ENCODE assay signal across 10 mouse cellular contexts in the genomic region with DNA sequence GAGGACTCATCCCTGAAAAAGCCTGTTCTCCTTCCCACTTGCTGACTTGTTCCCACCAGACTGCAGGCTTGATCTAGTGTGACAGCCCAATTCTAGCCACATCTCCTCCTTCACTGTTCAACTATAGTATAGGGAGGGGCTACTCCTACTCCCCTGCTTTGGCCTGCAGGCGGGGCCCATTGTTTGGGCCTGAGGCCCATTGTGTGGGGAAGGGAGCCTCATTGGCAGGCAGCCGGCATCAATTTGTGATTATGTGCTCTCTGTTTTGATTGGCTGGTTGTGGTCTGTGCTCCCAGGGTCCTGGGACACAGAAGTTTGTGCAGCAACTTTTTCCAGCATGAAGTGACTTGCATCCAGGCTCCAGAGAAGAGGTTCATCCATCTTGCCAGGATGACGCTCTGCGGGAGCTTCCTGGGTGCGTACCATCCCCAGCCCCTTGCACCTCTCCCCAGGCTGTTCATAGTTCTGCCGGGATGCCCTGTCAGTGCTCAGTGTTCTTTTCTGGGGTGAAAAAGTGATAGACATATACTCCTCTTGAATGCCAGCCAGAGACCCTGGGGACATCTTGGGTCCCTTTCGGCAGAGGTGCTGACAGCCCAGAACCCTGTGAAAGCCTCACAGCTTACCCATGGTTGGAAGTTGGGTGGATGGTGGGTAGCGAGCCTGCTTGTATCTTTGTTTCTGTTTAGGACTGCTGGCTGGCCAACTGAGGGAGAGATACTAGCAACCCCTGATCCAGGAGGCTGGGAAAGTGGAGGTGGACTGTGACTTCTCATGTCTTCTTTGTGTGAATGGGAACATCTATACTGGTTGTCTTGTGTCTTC. TPM values are rescaled to one million over a fixed set of nuclear protein-coding genes. Genes with fewer than 3 reads are reported as not detected.
DNase-seq lines count a peak whose midpoint lies in the region; ATAC-seq and TF ChIP-seq lines count a peak whose summit lies in the region.
"Had no signal": no experiment of that assay in that cellular context is flagged by ENCODE, and none has a peak within 500 bp of the region (broad histone marks: within the 10 kb centered on the region; RNA-seq: fewer than 3 reads in every experiment).

A gene (plus strand): TSS at position 327 of the 825 bp plus-strand sequence.

- H3K4me2 ChIP-seq in forebrain, postnatal 0 days (ENCODE audit: low read depth), result peak within 1 kb of the TSS; percentile 26

- peaks cover 21% of the 10 kb centered on the region for H3K4me1 ChIP-seq in forebrain, postnatal 0 days (ENCODE audit: insufficient read depth)
- H3K4me1 ChIP-seq in midbrain, embryonic 10.5 days, result peaks cover 84% of the 10 kb centered on the region

- DNase-seq in ovary, postnatal 14 days (ENCODE audit: low spot score), result peak; percentile 0
- no peak for DNase-seq in ovary, adult 18-20 months (ENCODE audit: low spot score)
- peak; percentile 56 for DNase-seq in forebrain, postnatal 0 days
- DNase-seq in midbrain, embryonic 10.5 days (ENCODE audit: low spot score), result peak; percentile 81
- DNase-seq in thymus, postnatal 4 days, result no peak
- no peak for DNase-seq in adrenal gland, adult 18-20 months (ENCODE audit: low spot score in 2 of 2)
- no peak for DNase-seq in liver

- no peak for TF ChIP-seq CTCF in forebrain, postnatal 0 days (IDR thresholded peaks at IDR 0.05; ENCODE audit: low read depth)

- H3K27me3 ChIP-seq in forebrain, postnatal 0 days (ENCODE audit: insufficient read depth, low read length), result no peaks in the 10 kb centered on the region
- no peaks in the 10 kb centered on the region for H3K27me3 ChIP-seq in midbrain, embryonic 10.5 days (ENCODE audit: low read depth, poor library complexity, severe bottlenecking)

- WGBS in forebrain, postnatal 0 days, result 12% methylated on average over 8 of the region's 8 CpGs
- WGBS in midbrain, embryonic 10.5 days, result 30% methylated on average over 8 of the region's 8 CpGs

- ATAC-seq in forebrain, postnatal 0 days, result no peak

- H3K9ac ChIP-seq in forebrain, postnatal 0 days, result no peak within 1 kb of the TSS; the same call in 1 of the 2 replicates

- peak within 1 kb of the TSS; percentile 66 for H3K27ac ChIP-seq in forebrain, postnatal 0 days (ENCODE audit: low read depth, low read length)
- H3K27ac ChIP-seq in midbrain, embryonic 10.5 days (replicated peaks), result peak within 1 kb of the TSS; percentile 90
- H3K27ac ChIP-seq: kidney, postnatal 0 days; macrophage had no signal

- H3K36me3 ChIP-seq in forebrain, postnatal 0 days (ENCODE audit: insufficient read depth), result no peaks in the 10 kb centered on the region
- H3K36me3 ChIP-seq in midbrain, embryonic 10.5 days, result no peaks in the 10 kb centered on the region

- no peaks in the 10 kb centered on the region for H3K9me3 ChIP-seq in forebrain, postnatal 0 days (ENCODE audit: low read length)
- H3K9me3 ChIP-seq in midbrain, embryonic 10.5 days (replicated peaks), result no peaks in the 10 kb centered on the region

- H3K4me3 ChIP-seq in forebrain, postnatal 0 days (ENCODE audit: low read depth, low read length), result peak within 1 kb of the TSS; percentile 3; the same call in 1 of the 2 replicates
- H3K4me3 ChIP-seq in midbrain, embryonic 10.5 days, result peak within 1 kb of the TSS; percentile 54

RNA-seq across cellular contexts. Expression of the gene that starts here (rescaled TPM):
- 39.0 and 55.0 TPM in 2 replicates for total RNA-seq in forebrain, postnatal 0 days (2014; rRNA removed)
- polyA plus RNA-seq in forebrain, postnatal 0 days (2015; fragmentation: Nextera tagmentation; extraction: Ambion mirVana), result 4.0 and 6.7 TPM in 2 replicates
- polyA plus RNA-seq in midbrain, embryonic 10.5 days (2016; fragmentation: Nextera tagmentation; extraction: Ambion mirVana), result 14.3 and 33.2 TPM in 2 replicates
- 1 to 10 TPM; 2.3 to 5.9 TPM for total RNA-seq in adrenal gland, adult 18-20 months (2021)
- polyA plus RNA-seq: gonadal fat pad, adult 2 months; kidney, postnatal 0 days; macrophage had no signal

Comparison
In these comparisons a context has a peak if more than half of its experiments do, and no peak if none do; other contexts are left out.
1. DNase-seq: peak in ovary, postnatal 14 days (single experiment), forebrain, postnatal 0 days (single experiment) and midbrain, embryonic 10.5 days (single experiment); none in ovary, adult 18-20 months (single experiment), thymus, postnatal 4 days (single experiment), adrenal gland, adult 18-20 months (0 of 2) and liver (single experiment).